Mouse (Mus musculus) hindbrain, embryonic 15.5 days (tissue): ENCODE measurements around the gene Ptpra. TPM values are rescaled to one million over a fixed set of nuclear protein-coding genes. Genes with fewer than 3 reads are reported as not detected.
A peak's percentile ranks its signal among the peaks of the same experiment; 100 is the strongest.

Experiments used
- ATAC-seq: fragments of 200-750 bp; cut with Nextera tagmentation; 2 replicates; pipeline ENCODE4 v1.8.0; 2017; ENCODE audit warnings: low read depth, moderate number of reproducible peaks, moderate TSS enrichment; ENCODE audit not compliant: low FRiP score
- H3K27ac ChIP-seq: fragments of 300-500 bp; sonication (generic); replicated peaks from 2 replicates; pipeline ENCODE4 v1.5.1; 2015; ENCODE audit warnings: mild to moderate bottlenecking, inconsistent platforms
- H3K27me3 ChIP-seq: fragments of 300-500 bp; sonication (generic); 2 replicates; pipeline ENCODE4 v1.6.1; 2015; ENCODE audit warnings: control low read depth, inconsistent platforms
- H3K36me3 ChIP-seq: fragments of 300-500 bp; sonication (generic); 2 replicates; pipeline ENCODE4 v1.6.1; 2015; ENCODE audit warnings: control low read depth, inconsistent platforms
- H3K4me1 ChIP-seq: fragments of 300-500 bp; sonication (generic); replicated peaks from 2 replicates; pipeline ENCODE4 v1.6.1; 2015; ENCODE audit warnings: control low read depth, inconsistent platforms
- H3K4me2 ChIP-seq: fragments of 300-500 bp; sonication (generic); 2 replicates; pipeline ENCODE4 v1.6.1; 2015; ENCODE audit warnings: moderate library complexity, mild to moderate bottlenecking, inconsistent platforms
- H3K4me3 ChIP-seq: fragments of 300-500 bp; sonication (generic); 2 replicates; pipeline ENCODE4 v1.5.1; 2015; ENCODE audit warnings: mild to moderate bottlenecking, inconsistent platforms
- H3K9ac ChIP-seq: fragments of 300-500 bp; sonication (generic); 2 replicates; pipeline ENCODE4 v1.6.1; 2015; ENCODE audit warnings: inconsistent platforms
- H3K9me3 ChIP-seq: fragments of 300-500 bp; sonication (generic); 2 replicates; pipeline ENCODE4 v1.6.1; 2016; ENCODE audit warnings: control low read depth, inconsistent platforms
- WGBS: fragments of 180-500 bp; shearing (Covaris S2); methylation state at CpG from one replicate; pipeline ENCODE4 v1.1.7; 2015; 5-methylcytosine and 5-hydroxymethylcytosine counted together
- polyA plus RNA-seq: library from polyadenylated mRNA; unstranded; fragments of >200 nt; fragmentation: Nextera tagmentation; extraction: Ambion mirVana; gene quantifications from 2 replicates; pipeline ENCODE4 v1.2.1, GENCODE M21; 2015

Gene Ptpra
- polyA plus RNA-seq, 1 experiment from 2014 or later = 145 TPM

- H3K27me3 ChIP-seq = no peaks in the 10 kb centered on the region
- 0% methylated on average over 57 of the region's 58 CpGs for WGBS
- peak; percentile 94 for ATAC-seq
- peak within 1 kb of the TSS; percentile 96 for H3K4me3 ChIP-seq
- H3K4me1 ChIP-seq = peaks cover 51% of the 10 kb centered on the region
- 0 out of 2 replicates have a peak, but pooled peaks cover 2% of the 10 kb centered on the region for H3K36me3 ChIP-seq
- H3K27ac ChIP-seq = peak within 1 kb of the TSS; percentile 98
- H3K9ac ChIP-seq = peak within 1 kb of the TSS; percentile 88
- H3K9me3 ChIP-seq = no peaks in the 10 kb centered on the region
- H3K4me2 ChIP-seq = peak within 1 kb of the TSS; percentile 78
Measured at GRCm38 (mm10) chr2:130424126-130424853, 25.8 kb upstream of the Ptpra start, which contains the start of the genes Vps16 and Pced1a. Vps16 (plus strand) TSS chr2:130424339. Pced1a (minus strand) TSS chr2:130424701.

- Histone ChIP-seq H3K9me3 (no peaks in the 10 kb centered on the region), H3K36me3 (no peaks in the 10 kb centered on the region), H3K27ac (peak overlapping the region; percentile 98), H3K4me1 (peaks cover 49% of the 10 kb centered on the region), H3K4me2 (peak overlapping the region; percentile 78), H3K27me3 (no peaks in the 10 kb centered on the region), H3K9ac (peak overlapping the region; percentile 88), H3K4me3 (peak overlapping the region; percentile 96)
- ATAC-seq = no peak
- WGBS = 40% methylated on average over 5 of the region's 5 CpGs
Measured at GRCm38 (mm10) chr2:130425112-130425511, 25.0 kb upstream of the Ptpra start.

DNA sequence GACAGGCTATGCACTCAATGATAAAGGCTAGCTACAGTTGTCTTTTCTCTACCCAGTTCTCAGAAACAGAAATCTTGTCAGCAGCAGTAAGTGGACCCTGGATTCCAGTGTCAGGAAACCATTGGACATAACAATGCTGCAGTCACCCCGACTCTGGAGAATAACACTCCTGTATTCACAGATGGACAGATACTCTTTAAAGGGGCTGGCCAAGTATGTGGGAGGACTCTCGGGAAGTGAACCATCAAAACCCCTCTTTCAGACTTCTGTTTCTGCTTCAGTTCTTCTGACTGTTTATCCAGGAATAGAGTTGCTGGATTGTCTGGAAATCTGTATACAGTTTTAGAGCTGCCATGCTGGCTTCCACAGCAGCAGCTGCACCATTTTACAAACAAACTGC lies 20.2 kb upstream of the Ptpra start:
- no peaks in the 10 kb centered on the region for H3K27me3 ChIP-seq
- ATAC-seq = no peak

GRCm38 (mm10) chr2:130430484-130430883 lies 19.6 kb upstream of the Ptpra start:
- Histone ChIP-seq H3K4me3 (no peak overlapping the region), H3K9ac (no peak overlapping the region), H3K27me3 (no peaks in the 10 kb centered on the region), H3K4me2 (no peak overlapping the region), H3K27ac (no peak overlapping the region), H3K4me1 (peaks cover 8% of the 10 kb centered on the region), H3K36me3 (no peaks in the 10 kb centered on the region), H3K9me3 (no peaks in the 10 kb centered on the region)
- WGBS = 85% methylated on average over 3 of the region's 3 CpGs
- ATAC-seq = no peak

More for the DNA sequence above, 20.2 kb upstream of the Ptpra start:
- Histone ChIP-seq H3K4me1 (peaks cover 15% of the 10 kb centered on the region), H3K4me3 (no peak overlapping the region), H3K9me3 (no peaks in the 10 kb centered on the region), H3K4me2 (no peak overlapping the region), H3K36me3 (no peaks in the 10 kb centered on the region), H3K27ac (no peak overlapping the region), H3K9ac (no peak overlapping the region)
- WGBS = 51% methylated on average over 2 of the region's 2 CpGs

DNA sequence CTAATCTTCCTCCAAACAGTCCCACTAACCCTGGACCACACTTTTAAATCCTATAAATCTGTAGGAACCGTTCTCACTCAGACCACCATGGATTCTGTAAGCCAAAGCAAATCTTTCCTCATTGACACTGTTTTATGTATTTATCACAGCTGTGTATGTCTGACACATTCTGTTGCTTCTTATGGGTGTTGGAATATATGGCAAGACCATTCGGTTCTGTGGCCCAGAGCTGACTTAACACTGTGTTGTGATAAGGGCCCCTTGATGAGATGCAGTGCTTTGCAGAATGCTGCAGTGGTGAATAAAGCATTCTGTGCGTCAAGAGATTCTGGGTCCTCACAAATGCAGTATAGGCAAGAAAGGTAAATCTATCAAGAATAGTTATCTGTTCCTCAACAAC lies 17.9 kb upstream of the Ptpra start:
- 89% methylated on average over 3 of the region's 3 CpGs for WGBS
- Histone ChIP-seq H3K36me3 (no peaks in the 10 kb centered on the region), H3K4me1 (no peaks in the 10 kb centered on the region), H3K27ac (no peak overlapping the region), H3K9ac (no peak overlapping the region), H3K27me3 (no peaks in the 10 kb centered on the region), H3K4me3 (no peak overlapping the region), H3K9me3 (no peaks in the 10 kb centered on the region), H3K4me2 (no peak overlapping the region)
- no peak for ATAC-seq

GRCm38 (mm10) chr2:130433152-130433551 lies 16.9 kb upstream of the Ptpra start:
- H3K4me2 ChIP-seq = no peak overlapping the region
- H3K9me3 ChIP-seq = no peaks in the 10 kb centered on the region
- H3K27ac ChIP-seq = no peak overlapping the region
- H3K27me3 ChIP-seq = no peaks in the 10 kb centered on the region
- no peak overlapping the region for H3K9ac ChIP-seq
- 26% methylated on average over 4 of the region's 4 CpGs for WGBS
- ATAC-seq = peak; percentile 73; the same call in 1 of the 2 replicates
- no peak overlapping the region for H3K4me3 ChIP-seq
- no peaks in the 10 kb centered on the region for H3K4me1 ChIP-seq
- no peaks in the 10 kb centered on the region for H3K36me3 ChIP-seq

GRCm38 (mm10) chr2:130436769-130437168 lies 13.3 kb upstream of the Ptpra start:
- no peak overlapping the region for H3K4me2 ChIP-seq
- no peaks in the 10 kb centered on the region for H3K9me3 ChIP-seq
- ATAC-seq = no peak
- no peak overlapping the region for H3K4me3 ChIP-seq
- no peaks in the 10 kb centered on the region for H3K4me1 ChIP-seq
- no peak overlapping the region for H3K9ac ChIP-seq
- 100% methylated on average over 1 of the region's 1 CpGs for WGBS
- peaks cover 35% of the 10 kb centered on the region for H3K36me3 ChIP-seq
- H3K27me3 ChIP-seq = no peaks in the 10 kb centered on the region
- no peak overlapping the region for H3K27ac ChIP-seq

GRCm38 (mm10) chr2:130438861-130439260 lies 11.2 kb upstream of the Ptpra start:
- no peak for ATAC-seq

GRCm38 (mm10) chr2:130439840-130440480 lies 10.1 kb upstream of the Ptpra start:
- no peaks in the 10 kb centered on the region for H3K4me1 ChIP-seq
- H3K27ac ChIP-seq = no peak overlapping the region
- 93% methylated on average over 4 of the region's 4 CpGs for WGBS
- no peak overlapping the region for H3K9ac ChIP-seq
- H3K36me3 ChIP-seq = peaks cover 62% of the 10 kb centered on the region
- H3K27me3 ChIP-seq = no peaks in the 10 kb centered on the region
- no peak for ATAC-seq
- H3K4me3 ChIP-seq = no peak overlapping the region
- H3K4me2 ChIP-seq = no peak overlapping the region
- H3K9me3 ChIP-seq = no peaks in the 10 kb centered on the region

More at GRCm38 (mm10) chr2:130438861-130439260, 11.2 kb upstream of the Ptpra start:
- Histone ChIP-seq H3K9me3 (no peaks in the 10 kb centered on the region), H3K9ac (no peak overlapping the region), H3K4me3 (no peak overlapping the region), H3K27ac (no peak overlapping the region), H3K4me1 (no peaks in the 10 kb centered on the region), H3K27me3 (no peaks in the 10 kb centered on the region), H3K4me2 (no peak overlapping the region), H3K36me3 (peaks cover 56% of the 10 kb centered on the region)
- WGBS = 85% methylated on average over 3 of the region's 3 CpGs

DNA sequence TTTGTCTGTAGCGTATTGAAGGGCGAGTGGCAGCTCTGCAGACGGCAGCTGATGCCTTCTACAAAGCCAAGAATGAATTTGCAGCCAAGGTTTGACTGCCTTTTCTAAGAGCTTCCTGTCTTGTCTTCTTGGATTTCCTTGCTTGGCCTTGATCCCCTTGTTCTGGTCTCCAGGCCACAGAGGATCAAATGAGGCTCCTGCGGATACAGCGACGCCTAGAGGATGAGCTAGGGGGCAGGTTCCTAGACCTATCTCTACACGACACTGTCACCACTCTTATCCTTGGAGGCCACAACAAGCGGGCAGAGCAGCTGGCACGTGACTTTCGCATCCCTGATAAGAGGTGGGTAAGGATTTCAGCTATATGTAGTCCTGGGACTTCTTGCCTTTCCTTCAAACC lies 7.9 kb upstream of the Ptpra start:
- Histone ChIP-seq H3K4me1 (no peaks in the 10 kb centered on the region), H3K36me3 (peaks cover 62% of the 10 kb centered on the region), H3K27me3 (no peaks in the 10 kb centered on the region), H3K9ac (no peak overlapping the region), H3K27ac (no peak overlapping the region), H3K4me3 (no peak overlapping the region), H3K9me3 (no peaks in the 10 kb centered on the region), H3K4me2 (no peak overlapping the region)
- WGBS = 83% methylated on average over 10 of the region's 10 CpGs
- ATAC-seq = no peak

- ATAC-seq = no peak
- no peaks in the 10 kb centered on the region for H3K9me3 ChIP-seq
- H3K36me3 ChIP-seq = peaks cover 10% of the 10 kb centered on the region; the same call in 1 of the 2 replicates
- H3K9ac ChIP-seq = no peak overlapping the region
- 0 out of 2 replicates have a peak, but pooled peaks cover 5% of the 10 kb centered on the region for H3K27me3 ChIP-seq
- peaks cover 35% of the 10 kb centered on the region for H3K4me1 ChIP-seq
- no peak overlapping the region for H3K4me2 ChIP-seq
- no peak overlapping the region for H3K4me3 ChIP-seq
- no peak overlapping the region for H3K27ac ChIP-seq
Measured at GRCm38 (mm10) chr2:130448449-130448848, 1.6 kb upstream of the Ptpra start.

- Histone ChIP-seq H3K4me2 (peak overlapping the region; percentile 87), H3K27ac (peak overlapping the region; percentile 89), H3K9ac (peak overlapping the region; percentile 88; the same call in 1 of the 2 replicates), H3K36me3 (peaks cover 3% of the 10 kb centered on the region; the same call in 1 of the 2 replicates), H3K9me3 (no peaks in the 10 kb centered on the region), H3K4me3 (peak overlapping the region; percentile 84), H3K27me3 (0 out of 2 replicates have a peak, but pooled peaks cover 5% of the 10 kb centered on the region), H3K4me1 (peaks cover 37% of the 10 kb centered on the region)
- peak; percentile 16 for ATAC-seq
- WGBS = 10% methylated on average over 17 of the region's 17 CpGs
Measured at GRCm38 (mm10) chr2:130449021-130449793, 871 bp upstream of the Ptpra start.
